Mouse (Mus musculus) testis, adult 2 months (tissue): ENCODE results near the gene Hps5.

Experiments
- CTCF ChIP-seq: fragments of 200-500 bp; IDR thresholded peaks from 2 replicates; pipeline ENCODE4 v1.5.1; 2012; ENCODE audit warnings: low read depth, mild to moderate bottlenecking, inconsistent platforms, low read length, moderate library complexity; ENCODE audit not compliant: control insufficient read depth, insufficient read depth, insufficient replicate concordance
- POLR2A ChIP-seq: fragments of 200-500 bp; IDR thresholded peaks from 2 replicates; pipeline ENCODE4 v1.6.1; 2012; ENCODE audit warnings: low read depth, mild to moderate bottlenecking, inconsistent platforms, low read length, moderate library complexity; ENCODE audit not compliant: control insufficient read depth

GRCm38 (mm10) chr7:46796206-46796679, 379 bp upstream of the Hps5 start:
- TF ChIP-seq CTCF: no peak
- TF ChIP-seq POLR2A: no peak
